Mouse (Mus musculus) CH12.LX (cell line): Measurements from ENCODE around the gene Med7.

Experiments used
- JUND ChIP-seq: conservative IDR thresholded peaks from 2 replicates; pipeline ENCODE4 v1.6.1; 2011; ENCODE audit warnings: low read depth, low read length, improper control_type of control experiment
- MYC ChIP-seq: IDR thresholded peaks from 2 replicates; pipeline ENCODE4 v1.6.1; 2011; ENCODE audit warnings: low read depth, mild to moderate bottlenecking, improper control_type of control experiment, low read length
- UBTF ChIP-seq: IDR thresholded peaks from 2 replicates; pipeline ENCODE4 v1.6.1; 2012; ENCODE audit warnings: low read depth, mild to moderate bottlenecking, inconsistent platforms, low read length, improper control_type of control experiment, moderate library complexity

DNA sequence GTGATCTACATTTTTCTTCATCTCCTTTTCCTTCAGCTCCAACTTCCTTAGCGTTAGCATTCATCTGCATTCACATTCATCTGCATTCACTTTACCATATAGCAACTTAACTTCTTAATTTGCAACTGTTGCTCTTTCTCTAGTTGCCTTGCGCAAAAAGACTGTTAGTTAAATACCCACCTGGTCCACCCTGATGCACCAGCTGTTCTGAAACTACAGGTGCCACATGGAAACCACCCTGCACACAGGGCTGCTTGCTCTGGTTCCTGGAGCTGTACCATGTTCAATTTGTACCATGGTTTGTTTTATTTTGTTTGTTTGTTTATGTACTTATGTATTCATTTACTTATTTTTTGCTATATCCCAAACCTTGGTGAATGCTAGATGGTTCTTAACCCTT is 41.0 kb upstream of the Med7 start:
- TF ChIP-seq MYC (no peak), JUND (no peak), UBTF (no peak)
